Mouse (Mus musculus) 416B (cell line): ENCODE measurements around the gene Shc4.
A peak's percentile ranks its signal among the peaks of the same experiment; 100 is the strongest.

Experiments
- DNase-seq: peaks from one replicate; pipeline ENCODE4 v3.0.0; 2011; ENCODE audit warnings: low read depth

The Shc4 gene

GRCm38 (mm10) chr2:125630010-125630409 lies 93.9 kb downstream of the Shc4 start:
- DNase-seq = no peak

- no peak for DNase-seq
These were observed 95.5 kb downstream of the Shc4 start for GRCm38 (mm10) chr2:125628487-125628886.

GRCm38 (mm10) chr2:125626536-125626935 lies 97.4 kb downstream of the Shc4 start:
- no peak for DNase-seq

- DNase-seq = peak; percentile 97
These were observed 99.1 kb downstream of the Shc4 start, which contains the start of gene Cep152 for GRCm38 (mm10) chr2:125624837-125625351. Cep152 (minus strand) TSS chr2:125625113.

- peak; percentile 67 for DNase-seq
These were observed 99.7 kb downstream of the Shc4 start for GRCm38 (mm10) chr2:125624127-125624685.

- DNase-seq = peak; percentile 24
These were observed 100.7 kb downstream of the Shc4 start for GRCm38 (mm10) chr2:125623211-125623610.

- DNase-seq = no peak
These were observed 103.6 kb downstream of the Shc4 start for GRCm38 (mm10) chr2:125620213-125620907.

GRCm38 (mm10) chr2:125615858-125616424 lies 108.0 kb downstream of the Shc4 start:
- DNase-seq = no peak

GRCm38 (mm10) chr2:125615440-125615839 lies 108.5 kb downstream of the Shc4 start:
- DNase-seq = no peak

GRCm38 (mm10) chr2:125606220-125606845 lies 117.6 kb downstream of the Shc4 start:
- no peak for DNase-seq

- peak; percentile 35 for DNase-seq
These were observed 119.3 kb downstream of the Shc4 start for GRCm38 (mm10) chr2:125604646-125605045.

- no peak for DNase-seq
These were observed 121.0 kb downstream of the Shc4 start for GRCm38 (mm10) chr2:125602970-125603369.

GRCm38 (mm10) chr2:125598958-125599357 lies 125.0 kb downstream of the Shc4 start:
- no peak for DNase-seq

GRCm38 (mm10) chr2:125598251-125598650 lies 125.7 kb downstream of the Shc4 start:
- no peak for DNase-seq

- no peak for DNase-seq
These were observed 129.2 kb downstream of the Shc4 start for GRCm38 (mm10) chr2:125594786-125595185.

GRCm38 (mm10) chr2:125594072-125594471 lies 129.9 kb downstream of the Shc4 start:
- DNase-seq = peak; percentile 26

- DNase-seq = no peak
These were observed 132.1 kb downstream of the Shc4 start for GRCm38 (mm10) chr2:125591895-125592294.

GRCm38 (mm10) chr2:125589287-125589686 lies 134.7 kb downstream of the Shc4 start:
- DNase-seq = peak; percentile 73

- DNase-seq = no peak
These were observed 142.9 kb downstream of the Shc4 start for GRCm38 (mm10) chr2:125581081-125581480.

- DNase-seq = no peak
These were observed 146.3 kb downstream of the Shc4 start for GRCm38 (mm10) chr2:125577670-125578069.
